Mouse (Mus musculus) mouse trophoblast stem cell (cell line): ENCODE measurements around the gene Scml4.

Source experiments
- in situ Hi-C, 2 experiments: fragments of 300-500 bp; cut with MseI, MboI; formaldehyde crosslinking; loops; 2 replicates in 1 of 2; 3 replicates in 1 of 2; pipeline ENCODE4 v1.15.1; 2025

Gene Scml4

DNA sequence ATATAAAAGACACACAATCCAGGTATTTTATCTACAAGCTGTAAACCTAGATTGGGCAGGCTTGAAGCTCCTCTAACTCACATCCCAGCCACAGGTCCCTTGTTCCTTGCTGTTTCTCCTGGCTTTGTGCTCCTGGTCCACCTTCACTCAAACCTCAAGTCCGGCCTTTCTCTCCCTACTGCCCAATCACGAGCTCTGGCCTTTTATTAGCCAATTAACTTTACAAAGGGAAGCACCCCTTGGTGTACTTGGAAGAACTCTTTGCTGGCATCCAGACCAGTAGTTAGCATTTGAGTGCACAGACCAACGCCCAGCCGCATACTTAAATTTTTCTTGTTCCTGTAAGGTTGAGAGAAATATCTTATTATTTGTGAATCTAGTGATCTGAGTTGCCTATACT lies 85.1 kb downstream of the Scml4 start:
- in situ Hi-C loops: no loop called here

DNA sequence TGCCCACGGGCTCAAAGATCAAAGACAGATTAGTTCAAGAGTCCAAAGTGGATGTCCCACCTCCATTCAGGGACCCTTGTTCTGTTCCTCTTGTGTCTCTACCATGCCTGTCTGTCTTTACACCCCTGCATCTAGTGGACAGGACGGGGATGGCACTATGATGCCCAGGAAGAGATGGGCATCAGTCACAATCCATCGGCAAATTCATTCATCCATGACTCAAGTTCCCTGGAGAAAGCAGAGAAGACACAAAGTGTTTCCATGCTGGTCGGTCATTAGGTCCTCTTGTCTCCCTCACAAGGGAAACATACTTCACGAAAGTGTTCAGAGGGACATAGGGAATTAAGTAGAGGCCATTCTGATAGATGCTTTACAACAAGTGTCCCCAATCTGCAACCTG lies 87.2 kb downstream of the Scml4 start:
- in situ Hi-C loops: no loop called here

DNA sequence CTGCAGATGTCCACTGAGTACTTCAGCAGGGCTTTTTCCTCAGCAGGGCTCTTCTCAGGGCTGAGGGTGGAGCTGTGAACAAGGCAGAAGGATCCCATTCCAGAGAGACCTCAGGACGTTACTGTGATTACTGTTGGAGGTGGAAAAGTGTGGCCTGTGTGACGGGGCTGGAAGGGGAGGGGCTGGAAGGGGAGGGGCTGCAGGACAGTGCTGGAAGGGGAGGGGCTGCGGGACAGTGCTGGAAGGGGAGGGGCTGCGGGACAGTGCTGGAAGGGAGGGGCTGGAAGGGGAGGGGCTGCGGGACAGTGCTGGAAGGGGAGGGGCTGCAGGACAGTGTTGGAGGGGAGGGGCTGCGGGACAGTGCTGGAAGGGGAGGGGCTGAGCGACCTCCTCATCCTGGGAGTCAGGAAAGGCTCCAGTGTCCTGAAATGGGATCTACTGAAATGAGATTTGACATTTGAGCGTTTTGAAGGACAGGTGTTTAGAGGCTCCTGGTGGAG lies 90.1 kb downstream of the Scml4 start:
- in situ Hi-C loops: loop anchor here in 1 of 2 experiments (5.0 kb wide), 1 partner anchor 37 kb away; no protein-coding TSS in a partner anchor

DNA sequence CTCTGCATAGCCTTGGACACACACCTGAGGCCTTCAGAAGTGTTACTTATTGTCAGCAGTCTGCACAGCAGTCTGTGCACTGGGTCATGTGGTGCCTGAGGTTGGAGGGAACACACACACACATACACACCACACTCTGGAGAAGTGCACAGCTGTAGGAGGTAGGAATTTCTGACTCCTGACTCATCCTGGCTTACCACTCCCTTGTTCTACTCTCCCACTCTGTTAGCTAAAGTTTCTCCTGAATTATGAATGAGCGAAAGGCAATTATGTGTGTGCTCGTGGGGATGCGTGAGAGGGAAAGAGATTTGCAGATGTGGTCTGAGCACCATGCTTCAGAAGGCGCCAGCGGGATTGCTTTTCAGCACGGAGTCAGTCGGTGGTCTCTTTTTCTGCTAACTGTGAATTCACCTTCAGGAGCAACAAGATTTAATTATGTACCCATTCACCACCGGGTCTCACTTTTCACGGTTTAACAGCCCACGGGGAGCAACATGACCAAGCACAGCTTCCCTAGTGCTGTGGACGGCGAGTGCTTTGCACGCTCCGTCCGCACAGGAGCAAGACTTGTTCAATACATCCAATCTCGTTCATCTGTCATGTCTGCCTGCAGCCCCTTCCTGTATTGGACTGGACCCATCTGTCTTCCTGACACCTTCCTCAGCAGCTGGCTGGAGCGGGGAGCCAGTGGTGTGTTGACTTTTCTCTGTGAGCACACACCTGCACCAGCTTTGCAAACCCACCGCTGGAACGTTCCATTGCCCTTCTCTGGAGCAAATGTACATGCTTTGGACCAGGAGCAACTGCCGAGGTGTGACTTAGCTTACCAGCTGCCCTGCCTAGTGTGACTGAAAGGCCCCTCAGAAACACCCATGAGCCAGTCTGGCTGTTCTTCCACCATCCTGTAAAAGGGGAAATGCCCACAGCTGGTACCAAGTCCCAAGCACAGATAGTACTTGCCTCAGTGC lies 91.2 kb downstream of the Scml4 start:
- in situ Hi-C loops: loop anchor here in 1 of 2 experiments (5.0 kb wide), 1 partner anchor 36 kb away; no protein-coding TSS in a partner anchor

DNA sequence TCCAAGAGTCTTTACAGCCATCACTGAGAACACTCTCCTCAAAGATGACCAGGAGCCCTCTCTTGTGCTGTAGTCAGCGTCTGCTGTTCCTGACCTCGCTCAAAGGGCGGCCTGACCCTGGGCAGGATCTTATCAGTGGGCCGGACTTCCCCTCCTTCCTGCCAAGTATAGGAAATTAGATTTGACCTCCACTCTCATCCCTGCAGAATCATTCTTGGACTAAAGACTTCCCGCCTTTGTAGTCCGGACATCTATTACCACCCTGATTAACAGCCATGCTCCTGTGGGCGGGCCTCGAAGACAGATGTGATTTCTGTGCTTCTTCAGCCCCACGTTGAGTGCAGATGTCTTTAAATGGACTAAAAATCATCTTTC lies 91.9 kb downstream of the Scml4 start:
- in situ Hi-C loops: loop anchor here in 1 of 2 experiments (5.0 kb wide), 1 partner anchor 35 kb away; no protein-coding TSS in a partner anchor

DNA sequence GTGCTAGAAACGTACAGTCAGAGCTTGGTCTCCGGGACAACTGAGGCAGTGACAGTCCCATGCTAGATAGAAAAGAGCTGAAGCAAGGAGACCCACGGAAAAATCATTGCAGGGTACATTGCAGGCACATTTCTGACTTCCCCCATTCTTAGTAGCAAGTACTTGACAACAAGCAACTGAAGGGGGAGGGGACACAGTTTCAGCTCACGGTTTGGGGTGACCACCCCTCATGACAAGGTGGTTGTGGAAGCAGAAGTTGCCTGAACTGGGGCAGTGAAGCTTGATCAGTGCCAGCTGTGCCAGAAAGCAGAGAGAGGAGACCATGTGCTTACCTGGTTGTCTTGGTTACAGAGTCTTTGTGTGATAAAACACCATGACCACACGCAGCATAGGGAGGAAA lies 93.4 kb downstream of the Scml4 start:
- in situ Hi-C loops: loop anchor here in 1 of 2 experiments (5.0 kb wide), 1 partner anchor 34 kb away; no protein-coding TSS in a partner anchor

DNA sequence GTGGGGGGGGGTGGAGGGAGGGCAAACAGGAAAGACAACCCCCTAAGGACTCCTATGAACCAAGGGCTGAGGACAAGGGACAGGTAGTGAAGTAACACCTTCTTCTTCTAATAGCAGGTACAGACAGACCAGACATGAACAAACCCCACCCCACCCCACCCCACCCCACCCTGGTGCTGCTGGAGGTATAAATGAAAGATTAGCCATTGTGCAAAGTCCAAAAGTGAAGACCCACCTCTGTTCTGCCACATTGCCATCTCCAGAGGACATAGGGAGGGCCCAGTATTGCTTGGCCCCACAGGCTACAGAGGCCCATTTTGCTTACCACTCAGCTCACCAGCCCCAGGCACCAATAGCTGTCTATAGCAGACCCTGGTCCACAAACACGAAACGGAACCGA lies 95.0 kb downstream of the Scml4 start:
- in situ Hi-C loops: loop anchor here in 1 of 2 experiments (5.0 kb wide), 1 partner anchor 37 kb away; no protein-coding TSS in a partner anchor

DNA sequence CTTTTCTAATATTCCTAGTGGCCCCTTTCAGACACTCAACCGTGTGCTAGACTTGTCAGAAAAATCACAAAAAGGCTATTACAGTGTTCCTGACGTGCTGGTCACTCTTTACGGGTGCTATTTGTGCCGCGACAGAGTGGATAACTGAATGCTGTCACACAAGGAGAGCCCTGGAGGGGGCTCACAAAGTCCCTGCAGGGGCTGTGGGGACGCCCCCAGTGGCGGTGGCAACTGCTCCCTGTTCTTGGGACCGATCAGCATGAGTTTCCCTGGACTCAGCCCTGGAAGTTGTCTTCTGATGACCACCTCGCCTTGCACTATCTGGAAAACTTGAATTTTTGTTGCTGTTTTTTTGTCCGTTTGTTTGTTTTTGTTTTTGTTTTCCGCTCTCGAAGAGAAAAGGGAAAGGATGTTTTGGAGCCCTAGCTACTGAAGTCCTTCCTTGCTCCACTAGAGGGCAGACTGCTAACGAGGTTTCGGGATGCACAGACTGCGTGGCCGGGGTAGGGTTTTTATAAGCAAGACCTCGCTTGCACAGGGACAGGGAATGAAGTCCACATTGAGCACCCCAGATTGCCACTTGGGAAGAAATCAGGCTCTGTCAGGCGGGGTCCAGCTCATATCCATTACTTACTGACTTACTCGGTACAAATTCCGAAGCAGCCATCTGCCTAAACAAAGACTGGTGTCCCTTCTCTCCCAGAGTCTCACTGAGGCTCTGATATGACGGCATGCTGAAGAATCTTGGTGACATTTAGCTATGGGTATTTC lies 97.9 kb downstream of the Scml4 start:
- in situ Hi-C loops: loop anchor here in 1 of 2 experiments (5.0 kb wide), 1 partner anchor 34 kb away; no protein-coding TSS in a partner anchor

DNA sequence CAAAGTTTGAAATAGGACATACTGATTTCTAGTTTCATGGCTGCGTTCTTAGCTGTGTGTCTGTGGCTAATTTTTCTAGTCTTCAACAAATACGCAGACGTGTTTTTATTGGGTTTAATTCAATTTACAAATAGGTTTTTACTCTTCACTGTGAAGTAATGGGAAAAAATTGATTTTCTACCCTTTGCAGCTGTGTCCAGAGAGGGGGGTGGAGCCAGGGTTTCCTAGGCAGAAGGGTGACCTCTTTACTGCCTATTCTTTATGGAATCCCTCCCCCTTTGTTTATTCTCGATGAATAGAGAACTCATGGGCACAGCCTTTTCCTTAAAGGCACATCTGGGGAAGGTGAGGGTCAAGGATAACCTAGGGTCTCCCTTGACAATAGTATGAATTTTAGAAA lies 98.5 kb downstream of the Scml4 start:
- in situ Hi-C loops: loop anchor here in 1 of 2 experiments (5.0 kb wide), 1 partner anchor 34 kb away; no protein-coding TSS in a partner anchor

DNA sequence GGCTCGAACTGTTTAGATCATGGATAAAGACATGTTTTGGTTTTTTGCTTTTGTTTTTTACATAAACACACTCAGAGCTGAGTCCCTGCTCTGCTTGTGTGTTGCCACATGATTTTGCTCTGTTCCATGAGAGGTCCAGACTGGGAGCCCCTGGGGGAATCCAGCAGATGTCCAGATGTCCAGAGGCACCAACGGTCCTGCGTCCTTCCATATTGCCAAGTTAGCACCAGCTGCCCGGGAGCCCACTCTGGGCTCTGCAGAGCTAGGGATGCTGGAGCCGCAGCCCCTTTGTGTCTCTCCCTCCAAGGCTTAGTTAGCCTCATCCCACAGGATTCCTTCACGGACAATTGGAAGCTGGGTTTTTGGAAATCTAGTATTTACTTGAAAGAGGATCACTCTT lies 101.6 kb downstream of the Scml4 start:
- in situ Hi-C loops: no loop called here

DNA sequence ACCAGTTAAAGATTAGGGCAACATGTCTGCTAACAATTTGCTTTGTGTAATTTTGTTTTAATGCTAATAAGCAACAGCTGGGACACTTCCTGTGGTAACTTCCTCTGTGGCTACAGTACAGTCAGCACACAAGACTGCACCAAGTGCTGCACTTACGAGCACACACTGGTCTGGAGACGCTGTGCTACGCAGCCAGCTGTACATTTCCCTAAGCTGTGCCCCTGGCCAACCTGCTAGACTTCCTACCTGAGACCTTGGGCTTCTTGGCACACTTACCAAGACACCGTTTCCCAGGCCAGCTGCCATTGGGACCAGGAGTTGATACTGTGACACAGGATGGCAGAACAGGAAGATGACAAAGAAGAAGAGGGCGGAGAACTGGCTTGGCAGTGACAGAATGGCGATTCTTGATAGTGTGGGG lies 102.0 kb downstream of the Scml4 start:
- in situ Hi-C loops: no loop called here

DNA sequence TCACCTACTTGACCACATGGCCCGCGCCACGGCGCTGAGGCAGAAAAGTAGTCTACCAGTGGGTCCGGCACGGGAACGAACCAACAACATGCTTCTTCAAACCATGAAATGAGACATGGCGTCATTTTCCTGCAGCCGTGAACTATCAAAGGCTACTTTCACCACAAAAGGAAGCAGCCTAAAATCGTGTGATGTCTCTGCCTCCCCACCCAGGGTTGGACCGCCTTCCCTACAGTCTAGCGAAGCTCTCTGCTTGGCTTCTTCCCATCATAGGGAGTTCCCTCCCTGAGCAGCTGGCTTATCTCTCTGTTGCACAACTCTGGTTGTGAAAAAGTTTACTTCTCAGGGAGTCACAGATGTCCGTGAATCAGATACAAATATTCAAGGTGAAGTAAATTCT lies 102.5 kb downstream of the Scml4 start:
- in situ Hi-C loops: no loop called here

DNA sequence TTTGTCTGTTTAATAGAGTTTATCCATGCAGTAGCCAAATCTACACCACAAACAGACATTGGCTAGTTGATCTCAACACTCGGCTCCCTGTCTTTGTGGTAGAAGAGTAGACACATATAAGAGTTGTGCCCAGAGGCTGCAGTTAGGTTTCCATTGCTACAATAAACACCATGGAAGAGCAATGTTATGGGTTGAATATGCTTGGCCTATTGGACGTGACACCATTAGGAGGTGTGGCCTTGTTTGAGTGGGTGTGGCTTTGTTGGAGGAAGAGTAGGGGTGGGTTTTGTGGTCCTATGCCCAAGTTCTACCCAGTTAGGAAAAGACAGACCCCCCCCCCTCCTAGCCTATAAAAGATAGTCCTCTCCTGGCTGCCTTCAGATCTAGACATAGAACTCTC lies 102.9 kb downstream of the Scml4 start:
- in situ Hi-C loops: no loop called here

DNA sequence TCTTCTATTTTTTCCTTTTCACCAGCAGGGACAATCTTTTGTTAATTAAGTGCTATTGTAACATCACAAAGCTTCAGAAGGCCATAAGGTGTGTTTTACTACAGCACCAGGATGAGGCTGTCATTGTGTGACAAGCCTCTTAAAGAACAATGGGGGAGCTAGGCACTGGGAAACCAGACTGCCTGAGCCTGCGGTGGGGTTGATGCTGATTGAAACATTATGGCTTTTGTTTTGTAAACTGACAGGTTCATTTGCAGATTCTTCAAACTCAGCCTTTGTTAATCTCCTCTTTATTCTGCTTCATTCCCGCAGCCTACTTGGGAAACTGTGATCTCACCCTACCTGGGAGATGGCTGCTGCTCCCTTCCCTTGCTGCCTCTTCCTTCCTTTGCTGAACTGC lies 108.2 kb downstream of the Scml4 start:
- in situ Hi-C loops: no loop called here

DNA sequence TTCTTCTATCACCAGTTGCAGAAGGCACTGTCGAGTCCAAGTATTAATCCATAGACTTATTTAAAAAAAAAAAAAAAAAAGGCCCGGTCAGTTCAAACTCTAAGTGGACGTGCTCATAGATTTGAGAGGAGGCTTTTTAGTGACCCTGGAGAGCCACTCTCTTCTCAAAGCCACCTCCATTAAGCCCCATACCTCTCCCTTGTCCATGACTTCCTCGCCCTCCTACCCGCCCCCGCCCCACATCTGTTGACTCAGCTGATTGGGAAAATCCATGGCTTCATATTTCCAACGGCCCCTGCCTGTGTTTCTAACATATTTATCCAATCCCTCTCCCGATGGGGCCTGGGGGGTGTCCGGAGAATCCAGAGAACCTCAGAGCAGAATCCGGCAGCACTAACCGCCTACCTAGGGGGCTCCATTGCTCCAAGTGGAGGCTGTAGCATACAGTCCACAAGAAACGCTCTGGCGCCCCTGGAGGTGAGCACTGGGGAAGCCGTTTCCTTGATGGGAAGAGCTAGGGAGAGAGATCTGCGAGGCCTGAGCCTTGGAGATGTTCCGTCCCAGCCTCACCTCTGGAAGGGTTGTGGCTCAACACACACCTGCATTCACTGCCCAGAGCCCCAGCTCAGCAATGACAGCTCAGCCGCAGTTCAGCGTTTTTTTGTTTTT lies 112.5 kb downstream of the Scml4 start:
- in situ Hi-C loops: no loop called here

DNA sequence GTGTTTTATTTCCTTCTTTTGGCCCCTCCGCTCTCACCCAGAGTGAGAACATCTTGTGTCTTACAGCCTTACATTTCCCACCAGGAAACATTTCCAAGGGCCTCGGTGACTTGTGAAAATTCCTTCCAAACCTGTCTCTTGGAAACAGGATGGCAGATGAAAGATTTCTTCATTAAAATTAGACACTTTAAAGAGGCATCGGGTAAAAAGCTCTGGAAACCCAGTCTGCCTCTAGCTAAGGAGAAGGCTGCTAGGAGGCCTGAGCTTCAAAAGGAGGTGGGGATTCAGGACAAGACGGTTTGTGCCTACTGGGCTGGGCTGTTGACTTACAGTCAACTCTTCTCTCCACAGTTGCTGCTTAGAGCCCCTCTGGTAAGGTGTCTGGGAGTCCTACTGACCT lies 113.4 kb downstream of the Scml4 start:
- in situ Hi-C loops: no loop called here

DNA sequence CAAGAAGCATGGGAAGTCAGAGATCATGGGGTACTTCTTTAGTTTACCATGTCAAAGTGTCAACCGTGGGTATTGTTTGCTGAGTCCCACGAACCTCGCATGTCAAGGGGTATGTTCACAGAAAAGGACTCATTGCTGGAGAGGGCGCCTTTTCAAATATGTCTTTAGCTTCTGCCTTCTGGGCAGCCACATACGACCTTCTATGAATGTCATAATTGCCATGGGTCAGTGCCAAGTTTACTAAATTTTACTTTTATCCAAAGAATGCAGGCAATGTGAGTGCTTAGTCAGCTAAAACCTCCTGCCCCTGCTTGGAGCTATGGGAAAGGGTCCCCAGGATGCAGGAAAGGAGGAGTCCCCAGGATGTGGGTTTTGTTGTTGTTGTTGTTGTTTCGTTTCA lies 116.4 kb downstream of the Scml4 start:
- in situ Hi-C loops: no loop called here

DNA sequence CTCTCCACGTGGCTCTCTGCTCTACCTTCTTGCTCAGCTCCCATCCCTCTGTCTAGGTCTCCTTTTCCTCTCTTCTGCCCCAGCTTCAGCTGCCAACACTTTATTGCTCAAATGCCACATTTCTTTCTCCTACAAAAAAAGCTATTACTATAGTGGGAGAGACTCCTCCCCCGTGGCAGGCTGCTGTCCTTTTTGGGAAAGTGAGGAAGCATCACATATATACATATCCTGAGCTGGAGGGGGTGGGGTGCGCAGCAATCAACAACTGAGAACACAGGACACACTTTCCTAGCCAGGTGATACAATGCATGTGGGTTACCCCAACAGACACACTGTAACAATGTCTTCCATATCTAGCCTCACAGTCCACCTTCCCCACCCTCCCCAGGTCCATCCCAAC lies 118.2 kb downstream of the Scml4 start:
- in situ Hi-C loops: no loop called here

DNA sequence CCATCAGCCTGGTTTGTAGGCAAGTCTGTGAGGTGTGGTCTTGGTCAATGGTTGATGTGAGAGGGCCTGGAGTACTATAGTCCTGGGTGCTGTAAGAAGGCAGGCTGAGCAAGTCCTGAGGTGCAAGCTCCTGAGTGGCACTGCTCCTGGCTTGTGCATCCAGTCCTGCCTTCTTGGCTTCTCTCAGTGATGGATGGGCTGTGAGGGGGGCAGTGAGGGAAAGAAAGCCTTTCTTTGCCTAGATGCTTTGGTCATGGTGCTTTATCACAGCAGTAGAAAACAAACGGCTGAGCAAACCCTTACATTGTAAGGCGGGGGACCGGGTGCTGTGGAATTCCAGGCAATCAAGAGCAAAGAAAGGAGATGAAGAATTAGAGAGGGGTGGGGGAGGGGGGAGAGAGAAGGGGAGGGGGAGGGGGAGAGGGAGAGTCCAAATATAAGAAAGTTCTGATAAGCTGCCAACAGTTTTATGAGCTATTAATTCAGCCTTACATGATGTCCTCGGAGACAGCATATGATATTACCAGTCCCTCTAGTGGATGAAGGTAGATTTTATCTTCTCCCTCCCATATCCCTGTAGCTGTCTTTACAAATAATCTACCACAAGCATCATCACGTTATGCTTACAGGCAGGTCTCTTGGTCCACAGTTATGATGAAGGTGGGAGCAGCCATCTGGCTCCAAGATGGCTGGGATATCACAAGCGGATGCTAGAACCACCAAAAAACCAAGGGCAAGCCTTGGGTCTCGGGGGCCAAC lies 121.0 kb downstream of the Scml4 start:
- in situ Hi-C loops: no loop called here

DNA sequence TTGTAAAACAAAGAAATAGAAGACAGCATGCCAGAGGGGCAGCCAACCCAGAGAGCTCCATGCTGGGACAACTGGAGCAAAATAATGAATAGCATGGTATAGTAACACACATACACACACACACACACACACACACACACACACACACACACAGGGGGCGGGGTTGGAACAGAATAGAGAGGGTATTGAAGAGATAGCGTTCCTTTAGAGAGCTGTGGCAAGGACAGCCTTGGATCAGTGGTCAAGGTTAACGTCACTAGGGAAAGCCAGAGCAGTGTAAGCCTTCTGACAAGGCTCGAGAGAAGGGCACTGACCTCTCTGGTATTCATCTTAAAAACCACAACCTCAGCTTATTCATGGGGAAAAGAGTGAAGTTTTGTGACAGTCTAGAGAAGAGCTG lies 124.7 kb downstream of the Scml4 start:
- in situ Hi-C loops: loop anchor here (5.0 kb wide), 2 partner anchors 33 to 143 kb away; no protein-coding TSS in a partner anchor
